Mouse (Mus musculus): ENCODE data around the gene Myt1l.

GRCm38 (mm10) chr12:29547755-29548154 lies 19.6 kb downstream of the Myt1l start:
- TF ChIP-seq CTCF (IDR thresholded peaks at IDR 0.05; ENCODE audit: low read depth, low read length) (no peak), POLR2A (IDR thresholded peaks at IDR 0.05; ENCODE audit: extremely low read depth, insufficient read depth, low read length) (no peak)

Data from liver, adult 2 months (tissue).